Mouse (Mus musculus): ENCODE results near the gene Soat2. TPM values are rescaled to one million over a fixed set of nuclear protein-coding genes. Genes with fewer than 3 reads are reported as not detected.
A peak's percentile ranks its signal among the peaks of the same experiment; 100 is the strongest.

Gene Soat2
- polyA plus RNA-seq, 1 experiment, result 0.16 TPM

- no peak for DNase-seq (ENCODE audit: extremely low spot score in 1 of 2, low spot score in 1 of 2)
Measured at GRCm38 (mm10) chr15:102112827-102113226, 37.5 kb upstream of the Soat2 start.

- no peak for DNase-seq (ENCODE audit: extremely low spot score in 1 of 2, low spot score in 1 of 2)
Measured at GRCm38 (mm10) chr15:102113674-102114073, 36.7 kb upstream of the Soat2 start.

GRCm38 (mm10) chr15:102114651-102115260 lies 35.6 kb upstream of the Soat2 start:
- no peak for DNase-seq (ENCODE audit: extremely low spot score in 1 of 2, low spot score in 1 of 2)

GRCm38 (mm10) chr15:102115731-102116231 lies 34.5 kb upstream of the Soat2 start:
- no peak for DNase-seq (ENCODE audit: extremely low spot score in 1 of 2, low spot score in 1 of 2)

- DNase-seq (ENCODE audit: extremely low spot score in 1 of 2, low spot score in 1 of 2), result no peak
Measured at GRCm38 (mm10) chr15:102116753-102117415, 33.4 kb upstream of the Soat2 start.

- no peak for DNase-seq (ENCODE audit: extremely low spot score in 1 of 2, low spot score in 1 of 2)
Measured at GRCm38 (mm10) chr15:102117461-102118443, 32.6 kb upstream of the Soat2 start.

GRCm38 (mm10) chr15:102118591-102118990 lies 31.7 kb upstream of the Soat2 start:
- DNase-seq (ENCODE audit: extremely low spot score in 1 of 2, low spot score in 1 of 2), result no peak

GRCm38 (mm10) chr15:102119121-102119830 lies 31.1 kb upstream of the Soat2 start:
- DNase-seq (ENCODE audit: extremely low spot score in 1 of 2, low spot score in 1 of 2), result no peak

GRCm38 (mm10) chr15:102119831-102120170 lies 30.5 kb upstream of the Soat2 start:
- no peak for DNase-seq (ENCODE audit: extremely low spot score in 1 of 2, low spot score in 1 of 2)

GRCm38 (mm10) chr15:102120530-102120929 lies 29.8 kb upstream of the Soat2 start:
- no peak for DNase-seq (ENCODE audit: extremely low spot score in 1 of 2, low spot score in 1 of 2)

GRCm38 (mm10) chr15:102126303-102126702 lies 24.0 kb upstream of the Soat2 start:
- DNase-seq (ENCODE audit: extremely low spot score in 1 of 2, low spot score in 1 of 2), result no peak

GRCm38 (mm10) chr15:102133314-102133713 lies 17.0 kb upstream of the Soat2 start:
- no peak for DNase-seq (ENCODE audit: extremely low spot score in 1 of 2, low spot score in 1 of 2)

GRCm38 (mm10) chr15:102134709-102135108 lies 15.6 kb upstream of the Soat2 start:
- DNase-seq (ENCODE audit: extremely low spot score in 1 of 2, low spot score in 1 of 2), result no peak

GRCm38 (mm10) chr15:102135522-102136128 lies 14.7 kb upstream of the Soat2 start:
- DNase-seq (ENCODE audit: extremely low spot score in 1 of 2, low spot score in 1 of 2), result peak in 1 of 2 experiments; percentile 34

GRCm38 (mm10) chr15:102136129-102136758 lies 14.1 kb upstream of the Soat2 start, which contains the start of gene Spryd3:
Spryd3 (minus strand) TSS chr15:102136234.
- DNase-seq (ENCODE audit: extremely low spot score in 1 of 2, low spot score in 1 of 2), result peak; percentile 95 to 99

GRCm38 (mm10) chr15:102141120-102141519 lies 9.2 kb upstream of the Soat2 start:
- DNase-seq (ENCODE audit: extremely low spot score in 1 of 2, low spot score in 1 of 2), result no peak

- DNase-seq (ENCODE audit: extremely low spot score in 1 of 2, low spot score in 1 of 2), result peak in 1 of 2 experiments; percentile 65
Measured at GRCm38 (mm10) chr15:102142914-102143912, 7.1 kb upstream of the Soat2 start.

GRCm38 (mm10) chr15:102144274-102144711 lies 6.0 kb upstream of the Soat2 start, which contains the start of gene Igfbp6:
Igfbp6 (plus strand) TSS chr15:102144362.
- DNase-seq (ENCODE audit: extremely low spot score in 1 of 2, low spot score in 1 of 2), result no peak
